Mouse (Mus musculus): ENCODE data around the gene Pask.

DNA sequence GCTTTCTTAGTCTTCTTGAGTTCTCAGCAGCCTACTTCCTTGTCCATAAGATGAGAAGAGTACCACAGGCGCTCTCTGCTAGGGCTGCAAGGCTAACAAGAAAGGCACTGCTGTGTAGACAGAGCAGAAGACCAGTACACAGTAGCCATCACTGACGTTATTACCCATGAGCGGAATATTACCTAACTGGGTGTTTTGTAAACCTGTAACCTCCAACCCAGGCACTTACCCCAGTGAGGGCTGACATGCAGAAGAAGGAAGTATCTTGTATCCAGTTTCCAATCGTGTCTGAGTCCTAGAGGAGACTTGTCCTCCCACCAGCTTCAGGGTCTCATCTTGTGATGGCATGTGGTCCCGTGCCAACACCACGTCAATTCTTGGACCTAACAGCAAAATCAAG, 19.3 kb downstream of the Pask start:
- TF ChIP-seq GATA1 (IDR thresholded peaks at IDR 0.05; ENCODE audit: borderline replicate concordance, low read length) (no peak), FLI1 (IDR thresholded peaks at IDR 0.05; ENCODE audit: low read length) (no peak)
